ENCODE assay signal across 21 mouse cellular contexts in the genomic region with DNA sequence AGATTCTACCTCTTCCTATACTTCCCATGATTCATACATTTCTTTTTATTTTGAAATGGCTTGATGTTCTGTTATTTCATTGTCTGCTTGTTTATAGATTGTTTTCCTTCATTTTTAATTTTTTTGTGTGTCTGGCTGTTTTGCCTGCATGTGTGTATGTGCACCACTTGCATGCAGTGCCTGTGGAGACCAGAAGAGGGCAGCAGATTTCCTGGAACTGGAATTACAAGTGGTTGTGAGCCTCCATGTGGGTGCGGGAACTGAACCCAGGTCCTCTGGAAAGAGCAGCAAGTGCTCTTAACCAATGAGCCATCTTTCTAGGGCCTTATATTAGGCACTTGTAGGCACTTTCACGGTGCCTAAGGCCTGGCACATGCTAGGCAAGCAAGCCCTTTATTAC.
DNase-seq lines count a peak whose midpoint lies in the region; ATAC-seq and TF ChIP-seq lines count a peak whose summit lies in the region.
"Had no signal": no experiment of that assay in that cellular context is flagged by ENCODE, and none has a peak within 500 bp of the region (broad histone marks: within the 10 kb centered on the region; RNA-seq: fewer than 3 reads in every experiment).

No protein-coding gene starts in this region.

- H3K4me3 ChIP-seq in cerebellum, adult 2 months (replicated peaks; ENCODE audit: insufficient read depth, low read depth, low read length): no peak overlapping the region
- no peak overlapping the region for H3K4me3 ChIP-seq in kidney, postnatal 0 days (replicated peaks; ENCODE audit: low read depth, low read length)
- H3K4me3 ChIP-seq in kidney, embryonic 14.5 days (ENCODE audit: low read length): no peak overlapping the region
- H3K4me3 ChIP-seq in lung, postnatal 0 days (ENCODE audit: low read depth, low read length): no peak overlapping the region
- H3K4me3 ChIP-seq: embryonic facial prominence, embryonic 13.5 days; hindbrain, embryonic 13.5 days; liver, embryonic 13.5 days; midbrain, embryonic 12.5 days; myocyte had no signal

- no peak for ATAC-seq in kidney, postnatal 0 days (replicated peaks; ENCODE audit: low FRiP score, low read depth)
- ATAC-seq in kidney, embryonic 14.5 days (ENCODE audit: low FRiP score, low TSS enrichment): no peak
- ATAC-seq in lung, postnatal 0 days: no peak

- H3K4me2 ChIP-seq in kidney, postnatal 0 days (ENCODE audit: low read length): no peak overlapping the region
- H3K4me2 ChIP-seq in kidney, embryonic 14.5 days (replicated peaks; ENCODE audit: low read depth, low read length): no peak overlapping the region
- H3K4me2 ChIP-seq in lung, postnatal 0 days (replicated peaks; ENCODE audit: low read depth, low read length): no peak overlapping the region
- H3K4me2 ChIP-seq: embryonic facial prominence, embryonic 13.5 days; hindbrain, embryonic 13.5 days; liver, embryonic 13.5 days; midbrain, embryonic 12.5 days had no signal

- no peaks in the 10 kb centered on the region for H3K27me3 ChIP-seq in cerebellum, adult 2 months (ENCODE audit: control insufficient read depth, insufficient read depth, low read length)
- no peaks in the 10 kb centered on the region for H3K27me3 ChIP-seq in kidney, postnatal 0 days (ENCODE audit: insufficient read depth, low read length)
- H3K27me3 ChIP-seq in kidney, embryonic 14.5 days (ENCODE audit: control insufficient read depth, insufficient read depth, low read length): no peaks in the 10 kb centered on the region
- no peaks in the 10 kb centered on the region for H3K27me3 ChIP-seq in lung, postnatal 0 days (replicated peaks; ENCODE audit: insufficient read depth, low read length)
- H3K27me3 ChIP-seq: hindbrain, embryonic 13.5 days; liver, embryonic 13.5 days; midbrain, embryonic 12.5 days had no signal

- H3K4me1 ChIP-seq in cerebellum, adult 2 months (ENCODE audit: control insufficient read depth, insufficient read depth, low read length): peaks cover 7% of the 10 kb centered on the region
- H3K4me1 ChIP-seq in kidney, postnatal 0 days (replicated peaks; ENCODE audit: insufficient read depth, low read length): no peaks in the 10 kb centered on the region
- H3K4me1 ChIP-seq in kidney, embryonic 14.5 days (ENCODE audit: control insufficient read depth, insufficient read depth, low read length): no peaks in the 10 kb centered on the region
- no peaks in the 10 kb centered on the region for H3K4me1 ChIP-seq in lung, postnatal 0 days (ENCODE audit: insufficient read depth, low read depth, low read length)
- H3K4me1 ChIP-seq: hindbrain, embryonic 13.5 days; liver, embryonic 13.5 days; midbrain, embryonic 12.5 days had no signal

- 96% methylated on average over 2 of the region's 2 CpGs for WGBS in cerebellum, adult 2 months
- 96% methylated on average over 2 of the region's 2 CpGs for WGBS in kidney, postnatal 0 days
- WGBS in kidney, embryonic 14.5 days: 96% methylated on average over 2 of the region's 2 CpGs
- WGBS in lung, postnatal 0 days: 95% methylated on average over 2 of the region's 2 CpGs

- peak; percentile 22; the same call in 1 of the 2 replicates for TF ChIP-seq CTCF in cerebellum, adult 2 months (IDR thresholded peaks at IDR 0.05; ENCODE audit: borderline replicate concordance, insufficient read depth, low read depth, low read length)
- peak; percentile 36; the same call in 1 of the 2 replicates for TF ChIP-seq CTCF in kidney, postnatal 0 days (IDR thresholded peaks at IDR 0.05; ENCODE audit: low read depth)
- 0 out of 2 replicates have a peak, but pooled peaks have one; percentile 22 for TF ChIP-seq CTCF in lung, postnatal 0 days (IDR thresholded peaks at IDR 0.05)

- no peak overlapping the region for H3K9ac ChIP-seq in kidney, postnatal 0 days (ENCODE audit: low read depth, low read length)
- H3K9ac ChIP-seq in kidney, embryonic 14.5 days (ENCODE audit: low read depth, low read length): no peak overlapping the region
- no peak overlapping the region for H3K9ac ChIP-seq in lung, postnatal 0 days (replicated peaks; ENCODE audit: low read depth)
- H3K9ac ChIP-seq: embryonic facial prominence, embryonic 13.5 days; hindbrain, embryonic 13.5 days; liver, embryonic 13.5 days; midbrain, embryonic 12.5 days had no signal

- no peak for TF ChIP-seq EP300 in lung, postnatal 0 days (IDR thresholded peaks at IDR 0.05)

- H3K27ac ChIP-seq in cerebellum, adult 2 months (ENCODE audit: insufficient read depth, low read length): no peak overlapping the region
- no peak overlapping the region for H3K27ac ChIP-seq in kidney, postnatal 0 days
- H3K27ac ChIP-seq in kidney, embryonic 14.5 days (ENCODE audit: low read depth, low read length): no peak overlapping the region
- no peak overlapping the region for H3K27ac ChIP-seq in lung, postnatal 0 days (ENCODE audit: low read length)
- H3K27ac ChIP-seq: embryonic facial prominence, embryonic 13.5 days; hindbrain, embryonic 13.5 days; liver, embryonic 13.5 days; macrophage; midbrain, embryonic 12.5 days had no signal

- peaks cover 13% of the 10 kb centered on the region; the same call in 1 of the 2 replicates for H3K36me3 ChIP-seq in kidney, postnatal 0 days (ENCODE audit: insufficient read depth, low read length)
- no peaks in the 10 kb centered on the region; the same call in 1 of the 2 replicates for H3K36me3 ChIP-seq in kidney, embryonic 14.5 days (ENCODE audit: control insufficient read depth, insufficient read depth, low read length)
- H3K36me3 ChIP-seq in lung, postnatal 0 days (ENCODE audit: insufficient read depth, low read length): 0 out of 2 replicates have a peak, but pooled peaks cover 13% of the 10 kb centered on the region

- TF ChIP-seq POLR2A in cerebellum, adult 2 months (IDR thresholded peaks at IDR 0.05; ENCODE audit: borderline replicate concordance, insufficient read depth, low read length): no peak

- H3K9me3 ChIP-seq in kidney, postnatal 0 days (replicated peaks; ENCODE audit: low read length): no peaks in the 10 kb centered on the region
- H3K9me3 ChIP-seq in kidney, embryonic 14.5 days (ENCODE audit: control insufficient read depth, low read length): peaks cover 5% of the 10 kb centered on the region; the same call in 1 of the 2 replicates
- no peaks in the 10 kb centered on the region for H3K9me3 ChIP-seq in lung, postnatal 0 days (ENCODE audit: low read length)
- H3K9me3 ChIP-seq: midbrain, embryonic 12.5 days had no signal

- no peak for DNase-seq in cerebellum, adult 2 months
- DNase-seq in cerebellum, adult 11-12 months: no peak
- no peak for DNase-seq in kidney, postnatal 0 days (ENCODE audit: low spot score)
- no peak for DNase-seq in lung, postnatal 0 days (ENCODE audit: low spot score)
- no peak for DNase-seq in lung, adult 18-20 months
- peak; percentile 10 for DNase-seq in induced T-regulatory cell, adult 2 months (ENCODE audit: low read depth)
- no peak for DNase-seq in Muller cell, postnatal 12 days (ENCODE audit: inconsistent ontology term)
- DNase-seq: adrenal gland, adult 2 months; cerebellum, adult 8-10 months; gastrocnemius, postnatal 10 days; heart, postnatal 14 days; kidney, adult 18-20 months; kidney, postnatal 4 days; liver, embryonic 13.5 days; thymus, adult 18-20 months had no signal
